Mouse (Mus musculus): ENCODE measurements around the gene Olfr308. TPM values are rescaled to one million over a fixed set of nuclear protein-coding genes. Genes with fewer than 3 reads are reported as not detected.
"Not testable (repeated sequence)": the region's sequence is repeated elsewhere in the genome, so short reads cannot be mapped to it uniquely, and the experiment has no call there.

Olfr308 gene
- polyA plus RNA-seq (2014; fragmentation: Nextera tagmentation; extraction: Ambion mirVana), result not detected in 2 replicates

- no peaks in the 10 kb centered on the region for H3K9me3 ChIP-seq (ENCODE audit: control insufficient read depth, low read length)
- ATAC-seq (replicated peaks; ENCODE audit: low FRiP score), result no peak
Measured at GRCm38 (mm10) chr7:86325530-86325929, at the start of gene Olfr308. Gene Olfr308, minus strand, starts transcription at chr7:86325630.

GRCm38 (mm10) chr7:86366828-86367227 lies 41.4 kb upstream of the Olfr308 start, which contains the start of gene Olfr305:
Gene Olfr305, minus strand, starts transcription at chr7:86366928.
- Histone ChIP-seq H3K4me1 (replicated peaks; ENCODE audit: control insufficient read depth, insufficient read depth, low read length) (no peaks in the 10 kb centered on the region), H3K9me3 (ENCODE audit: control insufficient read depth, low read length) (no peaks in the 10 kb centered on the region), H3K4me3 (ENCODE audit: low read depth, low read length) (no peak within 1 kb of the TSS), H3K9ac (ENCODE audit: low read depth, low read length) (no peak within 1 kb of the TSS), H3K27ac (ENCODE audit: low read depth, low read length) (no peak within 1 kb of the TSS), H3K4me2 (no peak within 1 kb of the TSS), H3K27me3 (replicated peaks; ENCODE audit: control insufficient read depth, insufficient read depth, low read length) (no peaks in the 10 kb centered on the region), H3K36me3 (ENCODE audit: control insufficient read depth, insufficient read depth, low read length) (no peaks in the 10 kb centered on the region)
- WGBS, result 81% methylated on average over 1 of the region's 1 CpGs
- DNase-seq (ENCODE audit: low spot score) (no peak), ATAC-seq (replicated peaks; ENCODE audit: low FRiP score) (no peak)

More at GRCm38 (mm10) chr7:86325530-86325929, at the start of gene Olfr308:
- Histone ChIP-seq H3K27ac (ENCODE audit: low read depth, low read length) (no peak within 1 kb of the TSS), H3K27me3 (replicated peaks; ENCODE audit: control insufficient read depth, insufficient read depth, low read length) (no peaks in the 10 kb centered on the region), H3K4me3 (ENCODE audit: low read depth, low read length) (no peak within 1 kb of the TSS), H3K4me2 (no peak within 1 kb of the TSS), H3K9ac (ENCODE audit: low read depth, low read length) (no peak within 1 kb of the TSS), H3K36me3 (ENCODE audit: control insufficient read depth, insufficient read depth, low read length) (no peaks in the 10 kb centered on the region), H3K4me1 (replicated peaks; ENCODE audit: control insufficient read depth, insufficient read depth, low read length) (no peaks in the 10 kb centered on the region)
- DNase-seq (ENCODE audit: low spot score), result no peak

GRCm38 (mm10) chr7:86346296-86346695 lies 20.9 kb upstream of the Olfr308 start:
- H3K4me2 ChIP-seq; H3K9ac ChIP-seq (ENCODE audit: low read depth, low read length); DNase-seq (ENCODE audit: low spot score); H3K27me3 ChIP-seq (replicated peaks; ENCODE audit: control insufficient read depth, insufficient read depth, low read length); H3K36me3 ChIP-seq (ENCODE audit: control insufficient read depth, insufficient read depth, low read length); H3K27ac ChIP-seq (ENCODE audit: low read depth, low read length); H3K4me3 ChIP-seq (ENCODE audit: low read depth, low read length); H3K9me3 ChIP-seq (ENCODE audit: control insufficient read depth, low read length); H3K4me1 ChIP-seq (replicated peaks; ENCODE audit: control insufficient read depth, insufficient read depth, low read length); ATAC-seq (replicated peaks; ENCODE audit: low FRiP score): not testable (repeated sequence)
- WGBS, result 87% methylated on average over 9 of the region's 9 CpGs

- no peak overlapping the region for H3K27ac ChIP-seq (ENCODE audit: low read depth, low read length)
- ATAC-seq (replicated peaks; ENCODE audit: low FRiP score) (no peak), DNase-seq (ENCODE audit: low spot score) (no peak)
- no peaks in the 10 kb centered on the region for H3K36me3 ChIP-seq (ENCODE audit: control insufficient read depth, insufficient read depth, low read length)
- H3K4me3 ChIP-seq (ENCODE audit: low read depth, low read length), result no peak overlapping the region
- H3K4me1 ChIP-seq (replicated peaks; ENCODE audit: control insufficient read depth, insufficient read depth, low read length), result no peaks in the 10 kb centered on the region
- no peak overlapping the region for H3K9ac ChIP-seq (ENCODE audit: low read depth, low read length)
- WGBS, result 59% methylated on average over 3 of the region's 3 CpGs
- H3K27me3 ChIP-seq (replicated peaks; ENCODE audit: control insufficient read depth, insufficient read depth, low read length), result no peaks in the 10 kb centered on the region
- H3K4me2 ChIP-seq, result no peak overlapping the region
- no peaks in the 10 kb centered on the region for H3K9me3 ChIP-seq (ENCODE audit: control insufficient read depth, low read length)
Measured at GRCm38 (mm10) chr7:86344253-86344652, 18.8 kb upstream of the Olfr308 start.

- no peak for DNase-seq (ENCODE audit: low spot score)
- no peak overlapping the region for H3K9ac ChIP-seq (ENCODE audit: low read depth, low read length)
- H3K4me2 ChIP-seq, result no peak overlapping the region
- no peaks in the 10 kb centered on the region for H3K36me3 ChIP-seq (ENCODE audit: control insufficient read depth, insufficient read depth, low read length)
- H3K27ac ChIP-seq (ENCODE audit: low read depth, low read length), result no peak overlapping the region
- no peaks in the 10 kb centered on the region for H3K4me1 ChIP-seq (replicated peaks; ENCODE audit: control insufficient read depth, insufficient read depth, low read length)
- H3K4me3 ChIP-seq (ENCODE audit: low read depth, low read length), result no peak overlapping the region
- no peaks in the 10 kb centered on the region for H3K9me3 ChIP-seq (ENCODE audit: control insufficient read depth, low read length)
- no peak for ATAC-seq (replicated peaks; ENCODE audit: low FRiP score)
- 70% methylated on average over 14 of the region's 14 CpGs for WGBS
- no peaks in the 10 kb centered on the region for H3K27me3 ChIP-seq (replicated peaks; ENCODE audit: control insufficient read depth, insufficient read depth, low read length)
Measured at GRCm38 (mm10) chr7:86342881-86343565, 17.6 kb upstream of the Olfr308 start.

GRCm38 (mm10) chr7:86337486-86337885 lies 12.1 kb upstream of the Olfr308 start, which contains the start of gene Olfr307:
Gene Olfr307, minus strand, starts transcription at chr7:86337586.
- DNase-seq (ENCODE audit: low spot score), result no peak
- Histone ChIP-seq H3K4me2 (no peak within 1 kb of the TSS), H3K9ac (ENCODE audit: low read depth, low read length) (no peak within 1 kb of the TSS), H3K27me3 (replicated peaks; ENCODE audit: control insufficient read depth, insufficient read depth, low read length) (no peaks in the 10 kb centered on the region), H3K4me3 (ENCODE audit: low read depth, low read length) (no peak within 1 kb of the TSS), H3K36me3 (ENCODE audit: control insufficient read depth, insufficient read depth, low read length) (no peaks in the 10 kb centered on the region), H3K9me3 (ENCODE audit: control insufficient read depth, low read length) (no peaks in the 10 kb centered on the region), H3K27ac (ENCODE audit: low read depth, low read length) (no peak within 1 kb of the TSS), H3K4me1 (replicated peaks; ENCODE audit: control insufficient read depth, insufficient read depth, low read length) (no peaks in the 10 kb centered on the region)
- WGBS, result 79% methylated on average over 1 of the region's 1 CpGs
- no peak for ATAC-seq (replicated peaks; ENCODE audit: low FRiP score)

GRCm38 (mm10) chr7:86321323-86321722 lies 4.1 kb downstream of the Olfr308 start:
- DNase-seq (ENCODE audit: low spot score) (no peak), ATAC-seq (replicated peaks; ENCODE audit: low FRiP score) (no peak)
- no peaks in the 10 kb centered on the region for H3K27me3 ChIP-seq (replicated peaks; ENCODE audit: control insufficient read depth, insufficient read depth, low read length)
- no peaks in the 10 kb centered on the region for H3K36me3 ChIP-seq (ENCODE audit: control insufficient read depth, insufficient read depth, low read length)
- no peak overlapping the region for H3K4me3 ChIP-seq (ENCODE audit: low read depth, low read length)
- H3K9me3 ChIP-seq (ENCODE audit: control insufficient read depth, low read length), result no peaks in the 10 kb centered on the region
- H3K9ac ChIP-seq (ENCODE audit: low read depth, low read length), result no peak overlapping the region
- 83% methylated on average over 2 of the region's 2 CpGs for WGBS
- no peak overlapping the region for H3K4me2 ChIP-seq
- no peak overlapping the region for H3K27ac ChIP-seq (ENCODE audit: low read depth, low read length)
- no peaks in the 10 kb centered on the region for H3K4me1 ChIP-seq (replicated peaks; ENCODE audit: control insufficient read depth, insufficient read depth, low read length)

- 65% methylated on average over 2 of the region's 2 CpGs for WGBS
- DNase-seq (ENCODE audit: low spot score), result no peak
- Histone ChIP-seq H3K27me3 (replicated peaks; ENCODE audit: control insufficient read depth, insufficient read depth, low read length) (no peaks in the 10 kb centered on the region), H3K4me3 (ENCODE audit: low read depth, low read length) (no peak within 1 kb of the TSS), H3K9me3 (ENCODE audit: control insufficient read depth, low read length) (no peaks in the 10 kb centered on the region), H3K27ac (ENCODE audit: low read depth, low read length) (no peak within 1 kb of the TSS), H3K4me1 (replicated peaks; ENCODE audit: control insufficient read depth, insufficient read depth, low read length) (no peaks in the 10 kb centered on the region), H3K36me3 (ENCODE audit: control insufficient read depth, insufficient read depth, low read length) (no peaks in the 10 kb centered on the region), H3K9ac (ENCODE audit: low read depth, low read length) (no peak within 1 kb of the TSS), H3K4me2 (no peak within 1 kb of the TSS)
- no peak for ATAC-seq (replicated peaks; ENCODE audit: low FRiP score)
Measured at GRCm38 (mm10) chr7:86313608-86314007, 11.8 kb downstream of the Olfr308 start, which contains the start of gene Olfr309. Gene Olfr309, minus strand, starts transcription at chr7:86313708.

- Histone ChIP-seq H3K9ac (ENCODE audit: low read depth, low read length) (no peak within 1 kb of the TSS), H3K4me1 (replicated peaks; ENCODE audit: control insufficient read depth, insufficient read depth, low read length) (no peaks in the 10 kb centered on the region), H3K36me3 (ENCODE audit: control insufficient read depth, insufficient read depth, low read length) (no peaks in the 10 kb centered on the region), H3K27ac (ENCODE audit: low read depth, low read length) (no peak within 1 kb of the TSS), H3K4me3 (ENCODE audit: low read depth, low read length) (no peak within 1 kb of the TSS), H3K27me3 (replicated peaks; ENCODE audit: control insufficient read depth, insufficient read depth, low read length) (no peaks in the 10 kb centered on the region), H3K4me2 (no peak within 1 kb of the TSS), H3K9me3 (ENCODE audit: control insufficient read depth, low read length) (no peaks in the 10 kb centered on the region)
- WGBS, result 50% methylated on average over 1 of the region's 1 CpGs
- DNase-seq (ENCODE audit: low spot score), result no peak
- no peak for ATAC-seq (replicated peaks; ENCODE audit: low FRiP score)
Measured at GRCm38 (mm10) chr7:86277072-86277471, 48.4 kb downstream of the Olfr308 start, which contains the start of gene Olfr310. Gene Olfr310, minus strand, starts transcription at chr7:86277172.

Data from liver, embryonic 11.5 days (tissue).